Mouse (Mus musculus): ENCODE measurements around the gene Slc39a11.

Slc39a11 gene

GRCm38 (mm10) chr11:113537715-113538114 lies 112.2 kb downstream of the Slc39a11 start:
- DNase-seq = no peak

GRCm38 (mm10) chr11:113537199-113537586 lies 112.7 kb downstream of the Slc39a11 start:
- no peak for DNase-seq

- no peak for DNase-seq
Measured at GRCm38 (mm10) chr11:113536308-113537198, 113.3 kb downstream of the Slc39a11 start.

GRCm38 (mm10) chr11:113534341-113534740 lies 115.5 kb downstream of the Slc39a11 start:
- DNase-seq = no peak

- DNase-seq = no peak
Measured at GRCm38 (mm10) chr11:113533931-113534330, 115.9 kb downstream of the Slc39a11 start.

GRCm38 (mm10) chr11:113528391-113528790 lies 121.5 kb downstream of the Slc39a11 start:
- DNase-seq = no peak

- DNase-seq = no peak
Measured at GRCm38 (mm10) chr11:113525731-113526130, 124.1 kb downstream of the Slc39a11 start.

GRCm38 (mm10) chr11:113522726-113523125 lies 127.2 kb downstream of the Slc39a11 start:
- no peak for DNase-seq

GRCm38 (mm10) chr11:113521469-113522190 lies 128.2 kb downstream of the Slc39a11 start:
- no peak for DNase-seq

GRCm38 (mm10) chr11:113520851-113521461 lies 128.9 kb downstream of the Slc39a11 start:
- no peak for DNase-seq

GRCm38 (mm10) chr11:113520373-113520772 lies 129.5 kb downstream of the Slc39a11 start:
- peak; percentile 31 for DNase-seq

- DNase-seq = no peak
Measured at GRCm38 (mm10) chr11:113519973-113520372, 129.9 kb downstream of the Slc39a11 start.

GRCm38 (mm10) chr11:113518176-113518575 lies 131.7 kb downstream of the Slc39a11 start:
- DNase-seq = no peak

- peak; percentile 76 for DNase-seq
Measured at GRCm38 (mm10) chr11:113516156-113516555, 133.7 kb downstream of the Slc39a11 start.

- DNase-seq = no peak
Measured at GRCm38 (mm10) chr11:113512976-113513375, 136.9 kb downstream of the Slc39a11 start.

GRCm38 (mm10) chr11:113512150-113512549 lies 137.7 kb downstream of the Slc39a11 start:
- DNase-seq = no peak

- peak; percentile 31 for DNase-seq
Measured at GRCm38 (mm10) chr11:113510969-113511625, 138.8 kb downstream of the Slc39a11 start.

- no peak for DNase-seq
Measured at GRCm38 (mm10) chr11:113510249-113510648, 139.6 kb downstream of the Slc39a11 start.

GRCm38 (mm10) chr11:113507716-113508480 lies 142.0 kb downstream of the Slc39a11 start:
- DNase-seq = no peak

GRCm38 (mm10) chr11:113505551-113506160 lies 144.2 kb downstream of the Slc39a11 start:
- DNase-seq = no peak

- DNase-seq = no peak
Measured at GRCm38 (mm10) chr11:113504459-113505062, 145.3 kb downstream of the Slc39a11 start.
